Mouse (Mus musculus) lung, postnatal 0 days (tissue): ENCODE data around the gene Gnai1.

Source experiments
- CTCF ChIP-seq: IDR thresholded peaks from 2 replicates; pipeline ENCODE4 v1.5.1; 2016; ENCODE audit warnings: antibody characterized with exemption, mild to moderate bottlenecking
- EP300 ChIP-seq: IDR thresholded peaks from 2 replicates; pipeline ENCODE4 v1.6.1; 2016; ENCODE audit warnings: antibody characterized with exemption, mild to moderate bottlenecking, control low read depth

- TF ChIP-seq CTCF (no peak), EP300 (no peak)
Observed at GRCm38 (mm10) chr5:18367864-18368263, 7.7 kb upstream of the Gnai1 start.
